Mouse (Mus musculus): ENCODE data around the gene Slc25a24.
A peak's percentile ranks its signal among the peaks of the same experiment; 100 is the strongest.

Slc25a24 gene

GRCm38 (mm10) chr3:109165214-109165829, 42.4 kb downstream of the Slc25a24 start:
- peak; percentile 33 to 48 for DNase-seq (ENCODE audit: inconsistent age in 2 of 2, low spot score in 1 of 2)

GRCm38 (mm10) chr3:109169121-109169520, 46.2 kb downstream of the Slc25a24 start:
- no peak for DNase-seq (ENCODE audit: inconsistent age in 2 of 2, low spot score in 1 of 2)

GRCm38 (mm10) chr3:109171070-109171778, 48.3 kb downstream of the Slc25a24 start:
- peak; percentile 72 to 90 for DNase-seq (ENCODE audit: inconsistent age in 2 of 2, low spot score in 1 of 2)

GRCm38 (mm10) chr3:109174394-109174793, 51.4 kb downstream of the Slc25a24 start:
- no peak for DNase-seq (ENCODE audit: inconsistent age in 2 of 2, low spot score in 1 of 2)

GRCm38 (mm10) chr3:109178705-109179104, 55.8 kb downstream of the Slc25a24 start:
- no peak for DNase-seq (ENCODE audit: inconsistent age in 2 of 2, low spot score in 1 of 2)

- DNase-seq (ENCODE audit: inconsistent age in 2 of 2, low spot score in 1 of 2), result no peak
Observed at GRCm38 (mm10) chr3:109179528-109180076, 56.7 kb downstream of the Slc25a24 start.

- no peak for DNase-seq (ENCODE audit: inconsistent age in 2 of 2, low spot score in 1 of 2)
Observed at GRCm38 (mm10) chr3:109196166-109196565, 73.2 kb downstream of the Slc25a24 start.

GRCm38 (mm10) chr3:109199280-109199679, 76.3 kb downstream of the Slc25a24 start:
- no peak for DNase-seq (ENCODE audit: inconsistent age in 2 of 2, low spot score in 1 of 2)

- no peak for DNase-seq (ENCODE audit: inconsistent age in 2 of 2, low spot score in 1 of 2)
Observed at GRCm38 (mm10) chr3:109212322-109212721, 89.4 kb downstream of the Slc25a24 start.

GRCm38 (mm10) chr3:109216352-109216751, 93.4 kb downstream of the Slc25a24 start:
- DNase-seq (ENCODE audit: inconsistent age in 2 of 2, low spot score in 1 of 2), result no peak
